Mouse (Mus musculus): ENCODE measurements around the gene Eef2k. TPM values are rescaled to one million over a fixed set of nuclear protein-coding genes. Genes with fewer than 3 reads are reported as not detected.

The Eef2k gene
- polyA plus RNA-seq, 1 experiment from 2014 or later: 10.0 TPM

DNA sequence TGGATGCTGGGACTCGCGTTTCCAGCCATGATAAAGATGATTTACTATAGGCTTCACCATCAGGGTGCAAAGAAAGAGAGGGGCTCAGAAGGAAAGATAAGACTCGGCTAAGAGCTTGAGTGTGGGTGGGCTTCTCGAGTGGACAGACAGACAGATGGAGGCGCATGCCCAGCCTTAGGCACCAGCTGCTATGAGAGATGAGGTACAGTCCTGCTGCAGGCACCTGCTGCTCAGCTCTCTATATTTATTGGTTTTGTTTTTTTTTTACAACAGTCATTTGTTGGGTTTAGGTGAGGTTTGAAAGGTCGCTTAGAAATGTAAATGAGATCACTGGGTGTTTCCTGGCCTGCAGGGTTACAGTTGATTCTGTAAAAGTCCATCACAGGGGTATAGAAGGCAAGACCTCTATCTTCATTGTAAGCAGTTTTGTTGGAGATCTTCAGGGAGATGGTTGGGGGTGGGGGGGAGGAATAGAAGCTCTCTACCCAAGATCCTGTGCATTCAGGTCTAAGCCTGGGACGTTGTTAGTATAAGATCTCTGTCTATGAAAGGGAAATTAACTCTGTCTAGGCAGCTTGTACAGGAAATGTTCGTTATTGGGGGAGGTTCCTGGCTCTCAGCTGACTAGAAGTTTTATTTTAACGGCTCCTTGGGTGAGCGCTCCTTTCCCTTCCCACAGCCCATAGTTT, 18.3 kb downstream of the Eef2k start:
- H3K9me3 ChIP-seq (ENCODE audit: control insufficient read depth, low read length): no peaks in the 10 kb centered on the region
- H3K27me3 ChIP-seq (ENCODE audit: control insufficient read depth, insufficient read depth, low read length): no peaks in the 10 kb centered on the region
- no peak for ATAC-seq (replicated peaks; ENCODE audit: low FRiP score)
- H3K4me1 ChIP-seq (replicated peaks; ENCODE audit: control insufficient read depth, insufficient read depth, low read length): peaks cover 9% of the 10 kb centered on the region; the same call in 1 of the 2 replicates
- H3K4me2 ChIP-seq (ENCODE audit: low read depth, low read length, severe bottlenecking): no peak overlapping the region
- H3K4me3 ChIP-seq (ENCODE audit: low read depth, low read length): no peak overlapping the region
- H3K36me3 ChIP-seq (ENCODE audit: control insufficient read depth, insufficient read depth, low read length): no peaks in the 10 kb centered on the region
- 64% methylated on average over 10 of the region's 10 CpGs for WGBS
- DNase-seq (ENCODE audit: low spot score): no peak
- H3K27ac ChIP-seq (ENCODE audit: low read depth, low read length): no peak overlapping the region
- no peak overlapping the region for H3K9ac ChIP-seq (ENCODE audit: low read length)

GRCm38 (mm10) chr7:120861488-120862047, 18.9 kb downstream of the Eef2k start:
- no peak for ATAC-seq (replicated peaks; ENCODE audit: low FRiP score)

GRCm38 (mm10) chr7:120862196-120862595, 19.6 kb downstream of the Eef2k start:
- Histone ChIP-seq H3K36me3 (ENCODE audit: control insufficient read depth, insufficient read depth, low read length) (no peaks in the 10 kb centered on the region), H3K4me2 (ENCODE audit: low read depth, low read length, severe bottlenecking) (no peak overlapping the region), H3K9ac (ENCODE audit: low read length) (no peak overlapping the region), H3K27ac (ENCODE audit: low read depth, low read length) (no peak overlapping the region), H3K9me3 (ENCODE audit: control insufficient read depth, low read length) (no peaks in the 10 kb centered on the region), H3K4me3 (ENCODE audit: low read depth, low read length) (no peak overlapping the region), H3K27me3 (ENCODE audit: control insufficient read depth, insufficient read depth, low read length) (no peaks in the 10 kb centered on the region), H3K4me1 (replicated peaks; ENCODE audit: control insufficient read depth, insufficient read depth, low read length) (peaks cover 9% of the 10 kb centered on the region; the same call in 1 of the 2 replicates)
- no peak for ATAC-seq (replicated peaks; ENCODE audit: low FRiP score)
- DNase-seq (ENCODE audit: low spot score): no peak
- WGBS: 12% methylated on average over 3 of the region's 3 CpGs

More at GRCm38 (mm10) chr7:120861488-120862047, 18.9 kb downstream of the Eef2k start:
- no peaks in the 10 kb centered on the region for H3K27me3 ChIP-seq (ENCODE audit: control insufficient read depth, insufficient read depth, low read length)
- H3K9me3 ChIP-seq (ENCODE audit: control insufficient read depth, low read length): no peaks in the 10 kb centered on the region
- 38% methylated on average over 2 of the region's 2 CpGs for WGBS
- no peaks in the 10 kb centered on the region for H3K36me3 ChIP-seq (ENCODE audit: control insufficient read depth, insufficient read depth, low read length)
- no peak overlapping the region for H3K9ac ChIP-seq (ENCODE audit: low read length)
- no peak overlapping the region for H3K4me3 ChIP-seq (ENCODE audit: low read depth, low read length)
- H3K27ac ChIP-seq (ENCODE audit: low read depth, low read length): no peak overlapping the region
- H3K4me2 ChIP-seq (ENCODE audit: low read depth, low read length, severe bottlenecking): no peak overlapping the region
- peaks cover 9% of the 10 kb centered on the region; the same call in 1 of the 2 replicates for H3K4me1 ChIP-seq (replicated peaks; ENCODE audit: control insufficient read depth, insufficient read depth, low read length)
- no peak for DNase-seq (ENCODE audit: low spot score)

- Histone ChIP-seq H3K4me2 (ENCODE audit: low read depth, low read length, severe bottlenecking) (no peak overlapping the region), H3K27ac (ENCODE audit: low read depth, low read length) (no peak overlapping the region), H3K4me3 (ENCODE audit: low read depth, low read length) (no peak overlapping the region), H3K4me1 (replicated peaks; ENCODE audit: control insufficient read depth, insufficient read depth, low read length) (peaks cover 9% of the 10 kb centered on the region; the same call in 1 of the 2 replicates), H3K9ac (ENCODE audit: low read length) (no peak overlapping the region), H3K9me3 (ENCODE audit: control insufficient read depth, low read length) (no peaks in the 10 kb centered on the region), H3K27me3 (ENCODE audit: control insufficient read depth, insufficient read depth, low read length) (no peaks in the 10 kb centered on the region), H3K36me3 (ENCODE audit: control insufficient read depth, insufficient read depth, low read length) (no peaks in the 10 kb centered on the region)
- DNase-seq (ENCODE audit: low spot score) (no peak), ATAC-seq (replicated peaks; ENCODE audit: low FRiP score) (no peak)
- WGBS: 58% methylated on average over 7 of the region's 7 CpGs
Observed at GRCm38 (mm10) chr7:120862626-120863025, 20.0 kb downstream of the Eef2k start.

DNA sequence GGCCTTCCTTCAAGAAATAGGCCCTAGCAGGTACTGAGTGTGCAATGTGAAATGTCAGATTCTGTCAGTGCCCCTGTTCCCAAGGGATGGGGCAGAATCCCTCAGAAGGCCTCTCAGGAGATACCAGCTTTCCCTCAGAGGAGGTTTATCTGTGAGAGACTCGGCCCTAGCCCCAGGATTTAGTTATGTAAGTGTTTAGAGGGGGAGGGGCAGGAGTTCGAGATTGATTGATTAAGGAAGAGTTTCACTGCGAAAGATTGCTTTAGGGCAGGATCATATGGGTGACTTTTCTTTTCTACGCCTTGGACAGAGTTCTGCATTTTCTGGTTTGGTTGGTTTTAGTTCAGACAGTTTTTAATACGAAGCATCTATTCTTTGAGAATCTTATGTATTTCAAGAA, 20.8 kb downstream of the Eef2k start:
- Histone ChIP-seq H3K9ac (ENCODE audit: low read length) (no peak overlapping the region), H3K27me3 (ENCODE audit: control insufficient read depth, insufficient read depth, low read length) (no peaks in the 10 kb centered on the region), H3K36me3 (ENCODE audit: control insufficient read depth, insufficient read depth, low read length) (no peaks in the 10 kb centered on the region), H3K4me3 (ENCODE audit: low read depth, low read length) (no peak overlapping the region), H3K9me3 (ENCODE audit: control insufficient read depth, low read length) (no peaks in the 10 kb centered on the region), H3K27ac (ENCODE audit: low read depth, low read length) (no peak overlapping the region), H3K4me1 (replicated peaks; ENCODE audit: control insufficient read depth, insufficient read depth, low read length) (peaks cover 9% of the 10 kb centered on the region; the same call in 1 of the 2 replicates), H3K4me2 (ENCODE audit: low read depth, low read length, severe bottlenecking) (no peak overlapping the region)
- ATAC-seq (replicated peaks; ENCODE audit: low FRiP score) (no peak), DNase-seq (ENCODE audit: low spot score) (no peak)
- WGBS: 53% methylated on average over 5 of the region's 5 CpGs

- peak overlapping the region; percentile 31; the same call in 1 of the 2 replicates for H3K4me2 ChIP-seq (ENCODE audit: low read depth, low read length, severe bottlenecking)
- no peak overlapping the region for H3K9ac ChIP-seq (ENCODE audit: low read length)
- H3K9me3 ChIP-seq (ENCODE audit: control insufficient read depth, low read length): no peaks in the 10 kb centered on the region
- DNase-seq (ENCODE audit: low spot score): peak; percentile 74
- H3K4me3 ChIP-seq (ENCODE audit: low read depth, low read length): no peak overlapping the region
- H3K4me1 ChIP-seq (replicated peaks; ENCODE audit: control insufficient read depth, insufficient read depth, low read length): peaks cover 9% of the 10 kb centered on the region; the same call in 1 of the 2 replicates
- H3K36me3 ChIP-seq (ENCODE audit: control insufficient read depth, insufficient read depth, low read length): no peaks in the 10 kb centered on the region
- peak overlapping the region; percentile 25; the same call in 1 of the 2 replicates for H3K27ac ChIP-seq (ENCODE audit: low read depth, low read length)
- no peaks in the 10 kb centered on the region for H3K27me3 ChIP-seq (ENCODE audit: control insufficient read depth, insufficient read depth, low read length)
- WGBS: 33% methylated on average over 7 of the region's 7 CpGs
- peak; percentile 83 for ATAC-seq (replicated peaks; ENCODE audit: low FRiP score)
Observed at GRCm38 (mm10) chr7:120865100-120865499, 22.5 kb downstream of the Eef2k start.

DNA sequence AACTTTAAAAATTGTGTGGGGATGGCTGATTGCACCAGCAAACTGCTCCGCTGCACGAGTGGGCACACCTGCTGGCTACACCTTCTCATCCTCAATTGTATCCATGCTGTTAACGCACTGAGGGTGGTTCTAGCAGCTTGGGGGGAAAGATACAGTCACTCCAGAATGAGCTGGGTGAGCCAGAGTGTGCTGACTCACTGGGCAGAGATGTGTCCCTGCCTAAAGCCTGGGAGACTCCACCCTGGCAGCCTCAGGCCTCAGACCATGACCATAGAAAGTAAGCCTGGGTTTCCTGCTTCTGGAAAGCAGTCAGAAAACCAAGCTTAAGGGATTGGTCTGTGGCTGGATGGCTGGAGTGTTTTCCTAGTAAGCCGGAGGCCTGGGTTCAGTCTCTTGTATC, 23.2 kb downstream of the Eef2k start:
- Histone ChIP-seq H3K4me1 (replicated peaks; ENCODE audit: control insufficient read depth, insufficient read depth, low read length) (peaks cover 9% of the 10 kb centered on the region; the same call in 1 of the 2 replicates), H3K4me3 (ENCODE audit: low read depth, low read length) (no peak overlapping the region), H3K27ac (ENCODE audit: low read depth, low read length) (peak overlapping the region; percentile 37), H3K9me3 (ENCODE audit: control insufficient read depth, low read length) (no peaks in the 10 kb centered on the region), H3K9ac (ENCODE audit: low read length) (no peak overlapping the region), H3K36me3 (ENCODE audit: control insufficient read depth, insufficient read depth, low read length) (no peaks in the 10 kb centered on the region), H3K4me2 (ENCODE audit: low read depth, low read length, severe bottlenecking) (no peak overlapping the region), H3K27me3 (ENCODE audit: control insufficient read depth, insufficient read depth, low read length) (no peaks in the 10 kb centered on the region)
- DNase-seq (ENCODE audit: low spot score) (no peak), ATAC-seq (replicated peaks; ENCODE audit: low FRiP score) (peak; percentile 39)
- WGBS: 51% methylated on average over 4 of the region's 4 CpGs

DNA sequence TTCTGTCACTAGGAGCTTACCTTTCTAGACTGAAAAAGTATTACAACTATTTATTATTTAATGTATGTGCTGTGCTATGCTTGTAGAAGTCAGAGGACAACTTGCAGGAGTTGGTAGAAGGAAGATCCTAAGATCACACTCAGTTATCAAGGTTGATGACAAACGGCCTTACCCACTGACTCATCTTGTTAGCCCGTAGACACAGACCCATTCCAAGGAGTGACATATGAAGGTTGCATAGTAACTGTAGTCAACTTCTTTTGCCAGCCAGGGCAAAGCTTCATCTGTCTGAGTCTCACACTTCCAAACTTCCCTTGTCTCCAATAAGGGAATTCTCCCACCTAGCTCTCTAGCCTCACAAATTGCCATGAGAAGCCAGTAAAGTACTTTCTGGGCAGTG, 24.1 kb downstream of the Eef2k start:
- Histone ChIP-seq H3K9me3 (ENCODE audit: control insufficient read depth, low read length) (no peaks in the 10 kb centered on the region), H3K4me3 (ENCODE audit: low read depth, low read length) (no peak overlapping the region), H3K4me1 (replicated peaks; ENCODE audit: control insufficient read depth, insufficient read depth, low read length) (peaks cover 9% of the 10 kb centered on the region; the same call in 1 of the 2 replicates), H3K27ac (ENCODE audit: low read depth, low read length) (no peak overlapping the region), H3K36me3 (ENCODE audit: control insufficient read depth, insufficient read depth, low read length) (no peaks in the 10 kb centered on the region), H3K4me2 (ENCODE audit: low read depth, low read length, severe bottlenecking) (no peak overlapping the region), H3K27me3 (ENCODE audit: control insufficient read depth, insufficient read depth, low read length) (no peaks in the 10 kb centered on the region), H3K9ac (ENCODE audit: low read length) (no peak overlapping the region)
- WGBS: 72% methylated on average over 2 of the region's 2 CpGs
- ATAC-seq (replicated peaks; ENCODE audit: low FRiP score): no peak
- no peak for DNase-seq (ENCODE audit: low spot score)
